Mouse (Mus musculus) CD4-positive, CD25-positive, alpha-beta regulatory T cell, adult 2 months (primary cell): ENCODE results near the gene Gm28043.
"Not testable (repeated sequence)": the region's sequence is repeated elsewhere in the genome, so short reads cannot be mapped to it uniquely, and the experiment has no call there.

Experiments
- DNase-seq: peaks from one replicate; pipeline ENCODE4 v3.0.0-alpha.2; 2012; ENCODE audit warnings: low read depth, low spot score

The Gm28043 gene

DNA sequence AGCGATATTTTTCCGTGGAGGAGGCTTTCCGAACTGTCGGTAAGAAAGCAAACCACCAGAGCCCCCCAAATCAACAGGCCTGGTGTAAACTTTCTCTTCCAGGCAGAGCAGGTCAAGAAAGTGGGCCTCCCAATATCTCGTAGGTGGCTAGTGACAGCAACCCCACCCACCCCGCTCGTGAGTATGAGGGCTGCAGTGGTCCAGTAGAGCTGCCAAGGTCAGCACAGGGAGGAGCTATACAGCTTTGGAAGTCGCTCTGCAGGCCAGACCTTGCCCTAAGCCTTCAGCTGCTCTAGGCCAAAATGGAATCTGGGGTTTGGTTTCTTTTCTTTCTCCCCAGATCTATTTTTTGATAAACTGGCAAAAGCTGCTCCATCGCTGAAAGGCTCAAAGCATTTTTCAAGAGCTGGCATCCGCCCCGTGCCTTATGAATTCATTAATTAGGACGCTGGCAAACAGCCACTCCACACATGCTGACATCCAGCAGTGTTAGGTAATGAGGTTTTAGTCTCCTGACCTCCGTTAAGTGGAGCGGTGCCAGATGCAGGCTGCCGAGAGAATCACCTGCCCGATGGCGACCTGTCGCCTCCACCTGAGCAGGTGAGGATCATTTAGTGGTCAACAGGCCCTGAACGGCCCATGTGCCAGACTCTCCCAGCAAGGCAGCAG, 96.5 kb downstream of the Gm28043 start:
- DNase-seq = no peak

GRCm38 (mm10) chr17:29711745-29712431, 97.2 kb downstream of the Gm28043 start:
- DNase-seq = no peak

DNA sequence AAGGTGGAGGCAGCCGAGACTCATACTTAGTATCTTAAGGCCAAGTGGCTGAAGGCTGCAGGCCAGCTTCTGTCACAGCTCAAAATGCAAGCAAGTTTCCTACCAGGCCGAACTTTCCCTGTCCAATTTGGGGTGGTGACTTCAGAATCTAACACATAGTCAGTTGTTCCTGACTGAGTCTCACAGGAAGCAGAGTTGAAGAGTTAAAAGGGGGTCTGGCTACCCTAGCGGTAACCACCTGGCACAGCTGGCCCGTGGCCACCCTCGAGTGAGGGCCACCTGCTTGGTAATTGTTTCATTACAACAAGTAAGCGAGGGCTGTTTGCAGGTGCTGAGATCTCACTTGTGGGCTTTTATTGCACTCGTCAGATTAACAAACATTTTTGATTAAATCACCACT, 97.9 kb downstream of the Gm28043 start:
- no peak for DNase-seq

- DNase-seq = not testable (repeated sequence)
Observed at GRCm38 (mm10) chr17:29713734-29714133, 99.1 kb downstream of the Gm28043 start.

DNA sequence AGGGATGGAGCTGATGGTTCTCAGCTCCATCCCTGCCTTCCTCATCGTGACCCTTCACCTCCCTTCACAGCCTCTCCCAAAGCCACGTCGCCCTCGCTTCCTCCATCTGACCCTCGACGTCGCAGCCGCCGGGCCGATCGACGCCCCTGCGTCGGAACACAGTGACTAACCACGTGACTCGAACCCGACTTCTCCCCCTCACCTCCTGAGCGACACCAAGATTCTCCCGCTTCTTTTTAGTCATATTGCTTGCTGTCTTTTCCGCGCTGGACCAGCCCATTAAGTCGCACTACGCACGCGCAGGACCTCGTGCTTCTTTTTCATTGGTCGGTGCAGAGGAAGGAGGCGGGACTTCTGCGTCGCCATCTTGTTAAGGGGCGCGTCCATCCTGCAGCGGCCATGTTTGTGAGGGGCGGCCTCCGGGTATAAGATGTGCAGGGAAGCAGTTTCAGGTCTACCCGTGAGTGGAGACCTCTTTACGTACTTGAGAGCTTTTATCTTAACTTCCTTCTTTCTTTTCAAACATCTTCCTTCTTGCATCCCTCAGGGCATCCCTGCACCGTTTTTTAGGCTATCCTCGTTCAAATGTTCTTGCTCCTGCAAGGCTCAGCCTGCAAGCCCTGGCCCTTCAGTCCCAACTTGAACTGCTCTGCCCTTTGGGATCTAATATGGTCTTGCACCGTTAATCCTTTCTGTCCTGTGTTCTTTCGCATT, 102.2 kb downstream of the Gm28043 start, which contains the start of gene Ccdc167:
Gene Ccdc167, minus strand, starts transcription at position 313 of the 714 bp plus-strand sequence.
- DNase-seq = peak; percentile 98

- DNase-seq = no peak
Observed at GRCm38 (mm10) chr17:29718660-29719059, 104.0 kb downstream of the Gm28043 start.

GRCm38 (mm10) chr17:29719628-29720575, 105.2 kb downstream of the Gm28043 start:
- DNase-seq = no peak

- no peak for DNase-seq
Observed at GRCm38 (mm10) chr17:29720755-29721365, 106.2 kb downstream of the Gm28043 start.

GRCm38 (mm10) chr17:29724610-29725009, 109.9 kb downstream of the Gm28043 start:
- no peak for DNase-seq

- no peak for DNase-seq
Observed at GRCm38 (mm10) chr17:29725027-29725620, 110.4 kb downstream of the Gm28043 start.

DNA sequence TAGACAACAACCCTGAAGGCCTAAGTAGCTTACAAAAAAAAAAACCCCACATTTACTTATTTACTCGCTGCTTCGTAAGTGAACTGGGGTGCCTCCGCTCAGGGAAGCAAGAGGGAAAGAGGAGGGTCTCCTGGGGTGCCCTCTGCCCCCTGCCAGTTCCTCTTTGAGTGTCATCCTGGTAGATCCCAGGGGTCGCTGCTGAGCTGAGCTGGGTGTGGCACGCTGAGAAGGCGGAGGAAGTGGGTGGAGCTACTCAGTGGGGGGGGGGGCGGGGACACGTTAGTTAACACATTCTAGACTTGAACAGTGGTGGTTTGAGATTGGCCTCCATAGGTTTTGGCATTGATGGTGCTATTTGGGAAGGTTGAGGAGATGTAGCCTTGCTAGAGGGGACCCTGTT, 113.4 kb downstream of the Gm28043 start:
- peak; percentile 54 for DNase-seq

- no peak for DNase-seq
Observed at GRCm38 (mm10) chr17:29730510-29731265, 116.0 kb downstream of the Gm28043 start.

DNA sequence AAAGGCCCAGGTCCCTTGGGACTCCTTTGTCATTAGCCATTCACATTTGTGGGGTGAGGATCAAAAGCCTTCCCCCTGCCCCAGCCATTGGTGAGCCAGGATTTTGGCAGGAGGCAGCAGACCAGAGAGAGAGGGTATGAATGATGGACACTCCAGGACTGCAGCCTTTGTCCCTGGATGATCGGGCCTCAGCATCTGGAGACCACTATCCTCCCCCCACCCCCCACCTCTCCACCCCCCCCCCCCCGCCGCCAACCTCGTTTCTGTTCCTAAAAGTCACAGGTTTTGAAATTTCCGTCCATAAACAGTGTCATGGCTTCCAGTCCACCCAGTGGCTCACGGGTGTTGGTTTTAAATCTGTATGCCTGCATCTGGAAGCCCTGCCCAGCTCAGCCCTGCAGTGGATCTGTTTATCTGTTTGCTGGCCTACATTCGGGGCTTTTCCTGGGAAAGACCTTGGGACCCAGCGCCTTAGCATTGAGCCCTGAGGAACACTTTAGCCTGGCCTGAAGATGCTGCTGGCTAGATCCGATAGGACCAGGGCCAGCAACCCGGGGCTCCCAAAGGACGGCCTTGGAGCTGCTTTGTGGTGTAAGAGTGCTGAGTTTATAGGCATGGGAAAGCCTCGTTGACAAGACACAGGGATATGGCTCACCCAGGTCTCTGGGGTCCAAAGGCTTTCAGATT, 116.7 kb downstream of the Gm28043 start:
- no peak for DNase-seq

GRCm38 (mm10) chr17:29731953-29732325, 117.3 kb downstream of the Gm28043 start:
- DNase-seq = no peak

- no peak for DNase-seq
Observed at GRCm38 (mm10) chr17:29732522-29732921, 117.8 kb downstream of the Gm28043 start.

GRCm38 (mm10) chr17:29736448-29737014, 121.9 kb downstream of the Gm28043 start:
- no peak for DNase-seq

DNA sequence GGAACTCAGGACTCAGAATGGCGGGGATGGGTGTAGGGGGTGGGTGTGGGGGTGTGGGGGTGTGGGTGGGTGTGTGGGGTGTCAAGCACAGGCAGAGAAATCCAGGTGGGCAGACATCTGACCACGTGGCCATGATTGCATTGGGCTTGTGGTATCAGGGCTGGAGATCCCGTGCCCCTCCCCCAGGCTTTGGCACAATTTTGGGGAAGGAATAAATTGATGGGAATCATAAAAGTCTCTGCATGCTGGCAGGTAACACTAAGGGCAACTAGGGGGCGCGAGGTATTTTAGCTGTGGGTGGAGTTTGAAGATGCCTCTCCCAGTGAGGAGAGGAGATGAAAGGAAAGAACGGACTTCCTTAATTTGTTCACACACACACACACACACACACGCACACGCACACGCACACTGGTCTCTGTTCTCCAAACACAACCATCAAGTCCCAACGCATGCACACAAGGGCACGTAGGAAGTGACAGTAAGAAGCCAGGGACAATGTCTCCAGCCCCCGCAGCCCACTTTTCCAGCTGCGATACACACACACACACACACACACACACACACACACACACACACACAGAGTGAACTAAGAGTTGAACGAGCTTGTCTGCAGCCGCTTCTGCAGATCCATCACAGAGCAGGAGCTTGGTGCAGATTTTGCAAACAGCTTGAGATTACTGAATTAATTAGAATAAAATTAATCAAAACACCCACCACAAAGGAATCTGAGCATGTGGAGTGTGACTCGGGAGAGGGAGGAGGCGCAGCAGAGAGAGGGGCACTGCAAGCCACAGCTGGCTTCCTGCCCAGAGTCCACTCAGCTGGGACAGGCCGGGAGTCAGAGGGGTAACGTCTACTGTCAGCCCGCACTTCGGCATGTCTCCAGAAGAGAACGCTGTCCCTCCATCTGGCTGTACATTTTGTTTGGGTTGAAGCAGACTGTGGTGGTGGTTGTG, 123.5 kb downstream of the Gm28043 start:
- no peak for DNase-seq

DNA sequence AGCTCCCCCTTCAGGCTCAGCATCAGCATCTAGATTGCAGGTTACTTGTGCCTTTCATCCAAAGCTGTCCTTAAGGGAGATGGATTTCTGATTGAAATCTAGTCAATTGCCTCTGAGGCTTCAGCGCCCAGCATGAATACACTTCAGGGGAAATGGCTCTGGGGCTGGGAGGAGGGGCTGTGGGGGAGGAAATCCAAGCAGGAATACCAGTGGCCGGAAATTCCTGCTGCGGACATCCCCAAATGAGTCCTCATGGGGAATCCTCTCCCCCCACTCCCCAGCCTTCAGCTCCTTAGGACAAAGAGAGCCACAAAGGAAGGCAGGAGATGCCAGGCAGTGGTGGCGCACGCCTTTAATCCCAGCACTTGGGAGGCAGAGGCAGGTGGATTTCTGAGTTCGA, 132.8 kb downstream of the Gm28043 start:
- DNase-seq = no peak
